Mouse (Mus musculus): ENCODE data around the gene Has1.

Gene Has1

GRCm38 (mm10) chr17:17843534-17844261 is 11.3 kb downstream of the Has1 start:
- no peak for DNase-seq

DNA sequence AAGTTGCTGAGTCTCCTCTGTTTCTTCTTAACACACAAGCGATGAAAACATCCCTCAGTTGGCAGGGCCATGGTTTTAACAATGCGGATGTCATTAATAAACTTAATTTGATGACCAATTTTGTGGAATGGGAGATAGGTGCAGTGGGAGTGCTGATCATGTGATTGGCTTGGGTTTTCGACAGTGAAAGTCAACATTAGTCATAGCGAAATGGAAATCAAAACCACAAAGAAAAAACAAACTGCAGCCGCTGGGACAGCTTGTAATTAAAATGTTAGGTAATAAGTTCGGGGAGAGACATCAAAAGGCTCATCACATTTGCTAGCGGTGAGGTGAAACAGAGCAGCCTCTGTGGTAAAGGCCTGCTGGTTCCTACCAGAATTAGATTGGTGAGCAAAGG is 14.2 kb downstream of the Has1 start:
- no peak for DNase-seq

DNA sequence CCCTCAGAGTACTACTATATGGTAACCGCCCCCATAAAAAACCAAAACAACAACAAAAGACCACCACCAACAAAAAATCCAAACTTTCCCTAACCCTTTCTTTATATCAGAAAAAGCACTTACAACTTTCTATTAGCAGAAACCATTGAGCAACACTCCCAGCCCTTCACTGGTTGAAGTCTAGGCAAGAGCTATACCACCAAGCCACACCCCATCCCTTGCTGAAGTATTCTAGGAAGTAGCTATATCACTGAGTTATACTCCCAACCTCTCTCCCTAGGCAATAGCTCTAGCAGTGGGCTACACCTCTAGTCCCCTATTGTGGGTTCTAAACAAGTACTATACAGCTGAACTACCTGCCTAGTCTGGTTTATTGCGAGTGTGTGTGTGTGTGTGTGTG is 15.7 kb downstream of the Has1 start:
- no peak for DNase-seq

DNA sequence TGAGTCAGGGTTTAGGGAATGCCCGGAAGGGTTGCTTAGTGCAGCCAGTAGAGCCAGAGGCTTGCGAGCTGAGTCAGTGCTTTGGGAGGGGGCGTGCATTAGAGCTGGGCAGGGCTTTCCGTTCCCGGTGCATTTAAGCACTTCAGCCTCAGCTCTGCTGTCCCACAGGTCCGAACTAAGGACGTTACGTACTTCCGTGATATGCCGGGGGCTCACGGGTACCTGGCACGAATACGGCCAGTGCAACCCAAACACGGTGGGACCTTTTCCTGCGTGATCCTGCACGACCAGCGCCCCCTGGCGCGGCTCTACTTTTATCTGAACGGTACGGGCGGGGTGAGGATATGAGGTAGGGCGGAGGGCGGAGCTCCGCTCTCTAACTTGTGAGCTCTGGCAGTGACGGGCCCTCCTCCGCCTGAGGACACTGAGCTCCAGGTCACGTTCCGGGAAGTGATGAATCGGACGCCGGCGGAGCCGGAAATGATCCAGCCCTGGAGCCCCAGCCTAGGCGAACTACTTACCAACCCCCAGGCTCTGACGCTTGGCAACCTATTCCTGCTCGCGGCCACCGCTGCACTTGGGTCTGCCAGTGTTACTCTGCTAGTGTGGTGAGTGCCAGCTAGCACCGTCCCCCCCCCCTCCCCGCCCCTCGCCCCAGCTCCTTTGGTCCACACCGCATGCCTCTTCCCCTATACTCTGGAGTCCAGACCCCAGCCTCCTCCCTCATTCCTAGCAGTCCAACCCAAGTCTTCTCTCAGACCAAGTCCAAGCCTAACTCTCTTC is 16.9 kb downstream of the Has1 start:
- peak; percentile 99 for DNase-seq

DNA sequence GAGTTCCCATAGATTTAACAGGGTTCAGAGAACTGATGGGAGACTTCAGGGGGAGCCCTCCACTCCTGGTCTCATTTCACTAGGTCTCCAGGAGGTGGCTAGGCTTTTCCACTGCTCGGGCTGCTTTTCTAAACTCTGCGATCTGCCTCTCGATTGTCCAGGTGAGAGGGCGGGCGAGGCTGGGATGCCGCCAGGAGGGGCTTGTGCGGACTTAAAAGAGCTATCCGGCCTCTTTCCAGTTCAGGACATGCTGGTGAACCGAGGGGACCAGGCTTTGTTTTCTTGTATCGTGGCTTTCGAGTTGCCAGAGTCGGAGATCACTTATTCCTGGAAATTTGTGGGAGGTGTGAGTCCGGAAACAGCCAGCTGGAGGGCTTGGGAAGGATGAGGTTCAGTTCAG is 17.6 kb downstream of the Has1 start:
- DNase-seq: no peak

DNA sequence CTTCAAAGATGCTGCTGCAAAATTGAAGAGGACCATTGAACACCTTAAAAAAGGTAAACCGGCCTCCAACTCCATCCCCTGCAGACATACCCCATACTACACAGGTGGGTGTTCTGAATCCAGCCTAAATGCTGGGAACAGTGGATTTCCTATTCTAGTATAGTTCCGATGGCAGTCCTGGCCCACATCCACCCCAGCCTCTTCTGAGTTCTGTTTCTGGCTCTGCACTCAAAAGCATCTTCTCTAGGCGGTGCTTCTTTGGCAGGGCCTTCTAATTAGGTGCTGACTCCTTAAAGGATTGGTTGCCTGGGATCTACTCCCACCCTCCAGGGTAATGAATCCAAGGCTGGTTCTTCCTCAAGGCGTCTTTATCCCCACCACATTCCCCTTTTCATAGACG is 18.9 kb downstream of the Has1 start:
- no peak for DNase-seq

DNA sequence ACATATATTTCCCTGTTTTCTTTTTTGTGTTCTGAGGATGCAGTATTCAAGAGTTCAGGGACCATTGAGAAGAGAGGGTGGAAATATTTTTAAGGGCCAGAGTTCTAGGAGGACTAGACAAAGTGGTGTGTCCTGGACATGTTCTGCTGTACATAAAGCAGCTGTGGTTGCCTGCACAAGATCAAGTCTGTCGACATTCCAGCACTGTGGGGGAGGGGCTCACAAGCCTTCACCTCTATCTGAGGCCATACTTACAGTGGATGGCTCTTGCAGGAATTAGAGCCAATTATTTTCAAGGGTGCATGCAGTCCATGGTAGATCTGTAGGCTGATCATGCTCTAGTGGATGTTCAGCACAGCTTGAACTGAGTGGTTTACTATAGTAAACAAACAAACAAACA is 20.1 kb downstream of the Has1 start:
- peak; percentile 52 for DNase-seq

- no peak for DNase-seq
Observed at GRCm38 (mm10) chr17:17830731-17831130, 24.3 kb downstream of the Has1 start.

DNA sequence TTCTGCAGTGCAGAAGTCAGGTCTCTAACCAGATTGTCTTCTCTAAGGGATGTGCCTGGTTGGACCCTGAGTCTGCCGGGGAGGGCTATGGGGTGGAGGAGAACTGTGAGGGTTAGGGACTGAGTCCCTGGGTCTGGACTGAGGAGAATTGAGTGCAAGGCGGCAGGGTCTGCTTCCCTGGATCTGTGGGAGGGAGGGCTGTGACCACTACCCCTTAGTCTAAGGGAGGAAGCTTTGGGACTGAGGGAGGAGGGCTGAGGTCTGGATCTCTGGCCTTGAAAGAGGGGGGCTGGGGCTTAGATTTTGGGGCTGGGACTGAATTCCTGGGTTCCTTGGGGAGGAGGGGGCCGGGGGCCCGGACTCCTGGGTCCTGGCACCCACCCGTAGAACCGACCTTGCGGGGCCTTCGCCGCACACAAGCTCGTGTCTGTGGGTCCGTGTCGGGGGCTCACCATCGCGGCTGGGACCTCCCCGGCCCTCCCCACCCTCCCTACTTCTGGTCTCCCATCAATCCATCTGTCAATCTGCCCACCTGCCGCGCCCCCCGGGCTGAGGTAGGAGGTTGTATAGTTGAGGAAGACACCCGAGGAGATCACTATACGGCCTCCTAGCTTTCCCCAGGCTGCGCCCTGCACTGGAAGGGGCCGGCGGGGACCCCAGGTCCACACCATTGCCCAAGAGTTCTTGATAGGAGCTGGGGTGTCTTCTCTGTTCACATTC is 25.0 kb downstream of the Has1 start:
- no peak for DNase-seq

DNA sequence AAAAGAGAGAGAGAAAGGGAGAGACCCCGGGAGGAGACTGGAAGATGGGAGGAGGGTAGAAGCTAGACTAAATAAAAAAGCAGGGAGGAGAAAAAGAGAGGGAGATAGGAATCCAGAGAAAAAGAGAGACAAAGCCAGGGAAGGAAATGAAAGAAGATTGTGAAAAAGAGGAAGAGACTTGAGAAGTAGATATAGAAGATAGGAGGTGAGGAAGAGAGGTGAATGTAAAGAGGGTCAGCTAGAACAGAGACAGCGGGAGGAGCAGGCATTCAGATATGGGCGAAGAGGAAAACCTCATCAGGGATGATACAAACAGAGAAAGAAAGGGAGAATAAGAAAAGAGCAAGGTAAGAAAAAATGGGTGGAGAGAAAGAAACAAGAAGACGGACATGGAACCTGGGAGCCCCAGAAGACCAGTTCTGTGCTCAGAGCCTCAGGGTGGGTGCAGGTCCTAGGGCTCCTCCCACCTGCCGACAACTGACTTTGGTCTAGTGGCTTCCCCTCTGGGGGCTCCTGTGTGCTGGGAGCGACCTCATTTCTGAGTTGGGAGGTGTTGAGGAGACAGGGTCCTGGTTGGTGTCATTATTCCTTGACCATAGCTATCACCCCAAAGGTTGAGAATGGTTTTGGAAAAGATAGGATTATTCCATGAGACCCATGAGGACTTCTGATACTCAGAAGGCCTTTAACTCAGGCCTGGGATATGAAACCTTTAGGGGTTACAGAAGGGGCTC is 25.8 kb downstream of the Has1 start:
- DNase-seq: no peak

GRCm38 (mm10) chr17:17828191-17828981 is 26.6 kb downstream of the Has1 start:
- peak; percentile 60 for DNase-seq

- peak; percentile 70 for DNase-seq
Observed at GRCm38 (mm10) chr17:17827658-17828190, 27.3 kb downstream of the Has1 start.

GRCm38 (mm10) chr17:17826751-17827657 is 28.0 kb downstream of the Has1 start, which contains the start of gene Spaca6:
Spaca6 (plus strand) TSS chr17:17827158.
- DNase-seq: peak; percentile 90

- DNase-seq: peak; percentile 58
Observed at GRCm38 (mm10) chr17:17825921-17826591, 28.9 kb downstream of the Has1 start.

DNA sequence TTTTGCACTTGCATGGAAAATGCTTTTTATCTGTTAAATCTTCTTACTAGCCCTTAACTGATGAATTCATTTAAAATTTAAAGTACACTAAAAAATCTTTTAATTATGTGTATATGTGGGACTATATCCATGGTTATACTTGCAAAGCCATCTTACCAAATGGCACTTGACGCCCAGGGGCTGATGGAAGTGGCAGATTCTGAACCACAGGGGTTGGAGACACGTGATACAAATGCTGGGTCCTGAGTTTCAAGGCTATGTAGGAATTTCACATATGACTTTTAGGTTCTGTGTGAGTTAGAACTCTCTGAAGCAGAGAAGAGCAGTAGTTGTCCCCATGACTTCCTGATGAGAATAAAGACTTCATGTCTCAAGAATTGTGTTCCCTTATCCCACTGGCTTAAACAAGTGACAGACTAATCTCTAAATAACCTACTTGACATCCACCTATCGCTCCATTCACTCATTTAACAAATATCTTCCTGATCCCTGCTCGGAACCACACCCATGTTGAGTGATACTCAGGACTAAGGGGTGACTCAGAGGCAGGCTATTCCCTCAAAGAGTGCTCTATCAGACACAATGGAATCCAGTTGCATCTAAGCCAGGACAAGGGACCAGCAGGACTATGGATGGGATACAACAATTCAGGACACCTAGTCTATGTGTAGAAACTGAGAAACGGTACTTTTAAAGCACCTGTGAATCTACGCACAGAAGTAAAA is 31.2 kb downstream of the Has1 start:
- no peak for DNase-seq

DNA sequence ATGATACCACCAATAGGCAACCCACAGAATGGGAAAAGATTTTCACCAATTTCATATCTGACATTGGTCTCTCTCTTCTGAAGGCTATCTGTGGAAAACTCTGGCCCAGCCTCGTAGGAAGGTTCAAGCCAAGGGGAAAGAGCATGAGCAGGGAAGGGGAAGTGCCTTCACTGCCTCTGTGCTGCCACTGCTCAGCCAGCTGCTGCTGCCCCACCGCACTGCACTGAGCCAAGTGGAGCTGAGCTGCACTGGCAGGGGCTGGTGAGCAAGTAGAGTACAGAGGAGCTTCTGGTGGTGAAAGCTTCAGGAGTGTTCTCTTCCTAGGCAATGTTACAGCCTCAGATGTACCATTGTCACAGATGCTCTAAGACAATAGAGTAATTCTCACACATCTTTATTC is 59.5 kb downstream of the Has1 start:
- DNase-seq: no peak
